9 mouse cellular contexts compared by ENCODE assay signal in the genomic region with DNA sequence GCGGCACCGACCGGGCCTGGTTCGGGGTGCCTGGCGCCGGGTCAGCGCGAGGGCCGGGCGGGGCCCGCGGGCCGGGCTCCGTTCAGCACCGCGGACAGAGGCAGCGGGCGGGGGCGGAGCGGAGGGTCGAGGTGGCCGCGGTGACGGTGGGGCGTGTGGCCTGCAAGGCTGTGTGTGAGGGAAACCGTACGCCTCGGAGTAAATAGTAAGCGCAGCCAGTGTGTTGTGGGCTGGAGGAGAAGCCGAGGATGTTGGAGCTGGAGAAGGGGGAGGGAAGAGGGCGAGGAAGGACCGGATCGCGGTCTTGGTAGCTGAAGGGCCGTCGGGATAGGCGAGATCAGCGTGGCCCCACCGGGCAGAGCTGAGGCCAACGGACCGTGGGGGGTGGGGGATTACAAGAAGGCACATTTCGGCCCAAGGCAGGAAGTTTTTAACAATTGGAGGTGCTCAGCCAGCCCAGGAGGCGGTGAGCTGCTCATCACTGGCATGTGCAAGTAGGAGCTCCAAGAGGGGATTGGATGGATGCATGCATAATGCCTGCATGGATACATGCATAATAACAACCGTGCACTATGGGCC. TPM values are rescaled to one million over a fixed set of nuclear protein-coding genes. Genes with fewer than 3 reads are reported as not detected.
DNase-seq lines count a peak whose midpoint lies in the region; ATAC-seq and TF ChIP-seq lines count a peak whose summit lies in the region.
"Had no signal": no experiment of that assay in that cellular context is flagged by ENCODE, and none has a peak within 500 bp of the region (broad histone marks: within the 10 kb centered on the region; RNA-seq: fewer than 3 reads in every experiment).

No protein-coding gene starts in this region.

- H3K27ac ChIP-seq in forebrain, embryonic 12.5 days: peak overlapping the region; percentile 59
- peak overlapping the region; percentile 84 for H3K27ac ChIP-seq in layer of hippocampus, adult 2 months
- no peak overlapping the region for H3K27ac ChIP-seq in lung, embryonic 14.5 days (ENCODE audit: low read depth)
- peak overlapping the region; percentile 87 for H3K27ac ChIP-seq in neural tube, embryonic 15.5 days (replicated peaks)

- H3K4me2 ChIP-seq in forebrain, embryonic 12.5 days: peak overlapping the region; percentile 75
- peak overlapping the region; percentile 96 for H3K4me2 ChIP-seq in lung, embryonic 14.5 days
- H3K4me2 ChIP-seq in neural tube, embryonic 15.5 days: peak overlapping the region; percentile 83

- 0 out of 2 replicates have a peak, but pooled peaks cover 3% of the 10 kb centered on the region for H3K9me3 ChIP-seq in G1E (replicated peaks)
- no peaks in the 10 kb centered on the region for H3K9me3 ChIP-seq in forebrain, embryonic 12.5 days
- no peaks in the 10 kb centered on the region for H3K9me3 ChIP-seq in lung, embryonic 14.5 days (ENCODE audit: low read depth, low read length)
- H3K9me3 ChIP-seq in neural tube, embryonic 15.5 days (replicated peaks): no peaks in the 10 kb centered on the region

- peak; percentile 44 for DNase-seq in G1E (ENCODE audit: low spot score)
- peak; percentile 11 for DNase-seq in c-Kit-positive CD71-positive TER-119-positive erythroid progenitor cells, embryonic 14.5 days (ENCODE audit: low spot score)
- DNase-seq in heart, postnatal 36 days: peak; percentile 64 to 68
- DNase-seq in layer of hippocampus, adult 2 months (ENCODE audit: low spot score in 2 of 2): peak; percentile 22 to 30
- peak; percentile 82 for DNase-seq in lung, embryonic 14.5 days
- peak; percentile 58 for DNase-seq in urinary bladder, adult 2 months (ENCODE audit: low spot score)

- H3K27me3 ChIP-seq in G1E (ENCODE audit: insufficient read depth, low read length): peaks cover 42% of the 10 kb centered on the region
- H3K27me3 ChIP-seq in forebrain, embryonic 12.5 days: peaks cover 55% of the 10 kb centered on the region
- peaks cover 42% of the 10 kb centered on the region for H3K27me3 ChIP-seq in lung, embryonic 14.5 days (ENCODE audit: insufficient read depth, low read length)
- H3K27me3 ChIP-seq in neural tube, embryonic 15.5 days (replicated peaks): peaks cover 16% of the 10 kb centered on the region

- intact Hi-C loops in heart, postnatal 36 days (cut with DNase I): no loop called here

- no peaks in the 10 kb centered on the region for H3K36me3 ChIP-seq in G1E (replicated peaks)
- no peaks in the 10 kb centered on the region for H3K36me3 ChIP-seq in forebrain, embryonic 12.5 days (replicated peaks)
- H3K36me3 ChIP-seq in lung, embryonic 14.5 days (ENCODE audit: insufficient read depth): no peaks in the 10 kb centered on the region
- H3K36me3 ChIP-seq in neural tube, embryonic 15.5 days: no peaks in the 10 kb centered on the region

- H3K4me1 ChIP-seq in G1E (ENCODE audit: insufficient read depth, low read depth, low read length): peaks cover 7% of the 10 kb centered on the region
- peaks cover 17% of the 10 kb centered on the region for H3K4me1 ChIP-seq in forebrain, embryonic 12.5 days
- H3K4me1 ChIP-seq in lung, embryonic 14.5 days (ENCODE audit: insufficient read depth): no peaks in the 10 kb centered on the region
- peaks cover 47% of the 10 kb centered on the region for H3K4me1 ChIP-seq in neural tube, embryonic 15.5 days

- no peak for ATAC-seq in G1E (ENCODE audit: extremely low read depth, insufficient number of reproducible peaks, low FRiP score, poor library complexity, severe bottlenecking)
- peak; percentile 70 for ATAC-seq in forebrain, embryonic 12.5 days (ENCODE audit: low FRiP score)
- peak; percentile 85 for ATAC-seq in lung, embryonic 14.5 days (ENCODE audit: insufficient read depth)
- ATAC-seq in neural tube, embryonic 15.5 days (ENCODE audit: low FRiP score): peak; percentile 82

- TF ChIP-seq CTCF in G1E (IDR thresholded peaks at IDR 0.05; ENCODE audit: low read depth, low read length): no peak
- TF ChIP-seq CTCF in layer of hippocampus, adult 2 months (conservative IDR thresholded peaks at IDR 0.05): no peak
- TF ChIP-seq CTCF in lung, embryonic 14.5 days (IDR thresholded peaks at IDR 0.05; ENCODE audit: low read depth): no peak

- under 1% methylated on average over 39 of the region's 44 CpGs for WGBS in forebrain, embryonic 12.5 days
- WGBS in lung, embryonic 14.5 days: 2% methylated on average over 44 of the region's 44 CpGs
- WGBS in neural tube, embryonic 15.5 days: under 1% methylated on average over 39 of the region's 44 CpGs

- peak overlapping the region; percentile 68 for H3K9ac ChIP-seq in forebrain, embryonic 12.5 days
- H3K9ac ChIP-seq in lung, embryonic 14.5 days: no peak overlapping the region
- H3K9ac ChIP-seq in neural tube, embryonic 15.5 days (replicated peaks): peak overlapping the region; percentile 84

- peak overlapping the region; percentile 49; the same call in 1 of the 2 replicates for H3K4me3 ChIP-seq in G1E (ENCODE audit: low read depth, low read length)
- H3K4me3 ChIP-seq in forebrain, embryonic 12.5 days (replicated peaks): peak overlapping the region; percentile 58
- H3K4me3 ChIP-seq in layer of hippocampus, adult 2 months: peak overlapping the region; percentile 72
- H3K4me3 ChIP-seq in lung, embryonic 14.5 days (ENCODE audit: low read depth, low read length): peak overlapping the region; percentile 37
- peak overlapping the region; percentile 79 for H3K4me3 ChIP-seq in neural tube, embryonic 15.5 days (replicated peaks)
- H3K4me3 ChIP-seq: erythroblast, embryonic 14.5 days had no signal

RNA-seq across cellular contexts. Expression of gene Mmp24, which starts 0.6 kb away (rescaled TPM):
- total RNA-seq in G1E (2014; fragmentation: Nextera tagmentation): not detected in 2 replicates
- total RNA-seq in G1E (2017): 0.05 and 0.12 TPM in 2 replicates
- polyA plus RNA-seq in G1E (2012): not detected in 2 replicates
- 3.4 and 4.4 TPM in 2 replicates for polyA plus RNA-seq in forebrain, embryonic 12.5 days (2016; fragmentation: Nextera tagmentation; extraction: Ambion mirVana)
- total RNA-seq in heart, postnatal 36 days (2021): not detected
- total RNA-seq in layer of hippocampus, adult 2 months (2021): 10 to 100 TPM; 36.8 to 38.5 TPM
- polyA plus RNA-seq in lung, embryonic 14.5 days (2014; fragmentation: Nextera tagmentation; extraction: Ambion mirVana): not detected in 2 replicates
- 13.6 and 16.2 TPM in 2 replicates for polyA plus RNA-seq in neural tube, embryonic 15.5 days (2015; fragmentation: Nextera tagmentation; extraction: Ambion mirVana)
- polyA plus RNA-seq in urinary bladder, adult 2 months (2012; rRNA removed): 0.04 and 0.09 TPM in 2 replicates

RNA-seq across cellular contexts. Expression of gene Procr, which starts 24.9 kb away (rescaled TPM):
- total RNA-seq in G1E (2014; fragmentation: Nextera tagmentation) (not detected in 2 replicates), G1E (2017) (0.12 and 1.5 TPM in 2 replicates)
- 0.07 and 0.15 TPM in 2 replicates for polyA plus RNA-seq in G1E (2012)
- 1.4 and 2.6 TPM in 2 replicates for polyA plus RNA-seq in forebrain, embryonic 12.5 days (2016; fragmentation: Nextera tagmentation; extraction: Ambion mirVana)
- total RNA-seq in heart, postnatal 36 days (2021): 1 to 10 TPM; 3.1 to 3.3 TPM
- under 1 TPM; 0.81 to 0.97 TPM for total RNA-seq in layer of hippocampus, adult 2 months (2021)
- polyA plus RNA-seq in lung, embryonic 14.5 days (2014; fragmentation: Nextera tagmentation; extraction: Ambion mirVana): 10.4 and 10.9 TPM in 2 replicates
- polyA plus RNA-seq in neural tube, embryonic 15.5 days (2015; fragmentation: Nextera tagmentation; extraction: Ambion mirVana): 4.2 and 5.0 TPM in 2 replicates
- 19.3 and 21.2 TPM in 2 replicates for polyA plus RNA-seq in urinary bladder, adult 2 months (2012; rRNA removed)

RNA-seq across cellular contexts. Expression of gene Gm17581, which starts 40.1 kb away (rescaled TPM):
- total RNA-seq in G1E (2014; fragmentation: Nextera tagmentation) (not detected in 2 replicates), G1E (2017) (not detected in 2 replicates)
- not detected in 2 replicates for polyA plus RNA-seq in G1E (2012)
- polyA plus RNA-seq in forebrain, embryonic 12.5 days (2016; fragmentation: Nextera tagmentation; extraction: Ambion mirVana): not detected in 2 replicates
- total RNA-seq in heart, postnatal 36 days (2021): not detected
- total RNA-seq in layer of hippocampus, adult 2 months (2021): not detected
- not detected in 2 replicates for polyA plus RNA-seq in lung, embryonic 14.5 days (2014; fragmentation: Nextera tagmentation; extraction: Ambion mirVana)
- polyA plus RNA-seq in neural tube, embryonic 15.5 days (2015; fragmentation: Nextera tagmentation; extraction: Ambion mirVana): not detected in 2 replicates
- not detected in 2 replicates for polyA plus RNA-seq in urinary bladder, adult 2 months (2012; rRNA removed)
- polyA plus RNA-seq: erythroblast, embryonic 14.5 days had no signal

RNA-seq across cellular contexts. Expression of gene BC029722, which starts 43.5 kb away (rescaled TPM):
- total RNA-seq in G1E (2014; fragmentation: Nextera tagmentation): 9.2 and 12.8 TPM in 2 replicates
- total RNA-seq in G1E (2017): 19.0 and 20.4 TPM in 2 replicates
- polyA plus RNA-seq in G1E (2012): 36.3 and 45.0 TPM in 2 replicates
- polyA plus RNA-seq in forebrain, embryonic 12.5 days (2016; fragmentation: Nextera tagmentation; extraction: Ambion mirVana): 12.0 and 13.4 TPM in 2 replicates
- total RNA-seq in heart, postnatal 36 days (2021): 10 to 100 TPM; 26.2 to 27.7 TPM
- total RNA-seq in layer of hippocampus, adult 2 months (2021): 10 to 100 TPM; 52.2 to 52.8 TPM
- polyA plus RNA-seq in lung, embryonic 14.5 days (2014; fragmentation: Nextera tagmentation; extraction: Ambion mirVana): 8.9 and 9.2 TPM in 2 replicates
- 44.9 and 45.3 TPM in 2 replicates for polyA plus RNA-seq in neural tube, embryonic 15.5 days (2015; fragmentation: Nextera tagmentation; extraction: Ambion mirVana)
- 42.8 and 48.4 TPM in 2 replicates for polyA plus RNA-seq in urinary bladder, adult 2 months (2012; rRNA removed)

RNA-seq across cellular contexts. Expression of gene Edem2, which starts 46.5 kb away (rescaled TPM):
- 36.9 and 42.3 TPM in 2 replicates for total RNA-seq in G1E (2014; fragmentation: Nextera tagmentation)
- total RNA-seq in G1E (2017): 33.8 and 36.8 TPM in 2 replicates
- 38.3 and 48.3 TPM in 2 replicates for polyA plus RNA-seq in G1E (2012)
- polyA plus RNA-seq in forebrain, embryonic 12.5 days (2016; fragmentation: Nextera tagmentation; extraction: Ambion mirVana): 32.6 and 33.0 TPM in 2 replicates
- 1 to 10 TPM; 6.9 to 7.0 TPM for total RNA-seq in heart, postnatal 36 days (2021)
- total RNA-seq in layer of hippocampus, adult 2 months (2021): 10 to 100 TPM; 23.6 to 24.8 TPM
- 35.6 and 35.7 TPM in 2 replicates for polyA plus RNA-seq in lung, embryonic 14.5 days (2014; fragmentation: Nextera tagmentation; extraction: Ambion mirVana)
- 40.1 and 43.4 TPM in 2 replicates for polyA plus RNA-seq in neural tube, embryonic 15.5 days (2015; fragmentation: Nextera tagmentation; extraction: Ambion mirVana)
- 56.1 and 78.7 TPM in 2 replicates for polyA plus RNA-seq in urinary bladder, adult 2 months (2012; rRNA removed)

Comparison
In these comparisons a context has a peak if more than half of its experiments do, and no peak if none do; other contexts are left out.
1. DNase-seq: peak in every context shown above with its lines; median percentile 82 in lung, embryonic 14.5 days; 66 in heart, postnatal 36 days; 58 in urinary bladder, adult 2 months; 44 in G1E; 26 in layer of hippocampus, adult 2 months; 11 in c-Kit-positive CD71-positive TER-119-positive erythroid progenitor cells, embryonic 14.5 days.